Mouse (Mus musculus): ENCODE measurements at regions not wholly inside any gene's neighbourhood (a gene's known extent, or its start where the extent isn't known, plus 50 kb on each side); places are given as distances from the start of the nearest gene placed in this dataset.

- Histone ChIP-seq H3K4me1 (ENCODE audit: control insufficient read depth in 2 of 2, insufficient read depth in 2 of 2, low read length in 2 of 2) (no peaks in the 10 kb centered on the region), H3K27ac (replicated peaks in 1 of 2; ENCODE audit: control insufficient read depth in 1 of 2, insufficient read depth in 1 of 2, low read depth in 2 of 2, low read length in 2 of 2) (no peak overlapping the region), H3K4me3 (ENCODE audit: control insufficient read depth in 1 of 2, insufficient read depth in 1 of 2, low read depth in 1 of 2, low read length in 2 of 2) (no peak overlapping the region), H3K36me3 (ENCODE audit: control insufficient read depth, insufficient read depth, low read length) (no peaks in the 10 kb centered on the region), H3K4me2 (ENCODE audit: low read length) (no peak overlapping the region), H3K9me3 (ENCODE audit: control insufficient read depth, low read length) (no peaks in the 10 kb centered on the region), H3K9ac (ENCODE audit: low read length) (no peak overlapping the region), H3K27me3 (ENCODE audit: control insufficient read depth, insufficient read depth, low read length) (no peaks in the 10 kb centered on the region)
- ATAC-seq (ENCODE audit: insufficient number of reproducible peaks, insufficient read depth, low FRiP score, low read depth) = no peak
- 50% methylated on average over 3 of the region's 3 CpGs for WGBS
Observed at GRCm38 (mm10) chr7:117108391-117108790, 272.4 kb upstream of the Xylt1 start.

GRCm38 (mm10) chr7:117127728-117128127, 253.1 kb upstream of the Xylt1 start:
- no peak for ATAC-seq (ENCODE audit: insufficient number of reproducible peaks, insufficient read depth, low FRiP score, low read depth)
- no peak overlapping the region for H3K4me3 ChIP-seq (ENCODE audit: control insufficient read depth in 1 of 2, insufficient read depth in 1 of 2, low read depth in 1 of 2, low read length in 2 of 2)
- no peak overlapping the region for H3K4me2 ChIP-seq (ENCODE audit: low read length)
- H3K27ac ChIP-seq (replicated peaks in 1 of 2; ENCODE audit: control insufficient read depth in 1 of 2, insufficient read depth in 1 of 2, low read depth in 2 of 2, low read length in 2 of 2) = no peak overlapping the region
- H3K27me3 ChIP-seq (ENCODE audit: control insufficient read depth, insufficient read depth, low read length) = no peaks in the 10 kb centered on the region
- no peaks in the 10 kb centered on the region for H3K4me1 ChIP-seq (ENCODE audit: control insufficient read depth in 2 of 2, insufficient read depth in 2 of 2, low read length in 2 of 2)
- H3K9me3 ChIP-seq (ENCODE audit: control insufficient read depth, low read length) = no peaks in the 10 kb centered on the region
- WGBS = 62% methylated on average over 3 of the region's 3 CpGs
- H3K9ac ChIP-seq (ENCODE audit: low read length) = no peak overlapping the region
- H3K36me3 ChIP-seq (ENCODE audit: control insufficient read depth, insufficient read depth, low read length) = no peaks in the 10 kb centered on the region

- no peak for ATAC-seq (ENCODE audit: insufficient number of reproducible peaks, insufficient read depth, low FRiP score, low read depth)
- Histone ChIP-seq H3K4me1 (ENCODE audit: control insufficient read depth in 2 of 2, insufficient read depth in 2 of 2, low read length in 2 of 2) (peaks cover 4 to 8% of the 10 kb centered on the region in 2 experiments; a peak in 3 of 4 replicates), H3K27me3 (ENCODE audit: control insufficient read depth, insufficient read depth, low read length) (no peaks in the 10 kb centered on the region), H3K27ac (replicated peaks in 1 of 2; ENCODE audit: control insufficient read depth in 1 of 2, insufficient read depth in 1 of 2, low read depth in 2 of 2, low read length in 2 of 2) (no peak overlapping the region), H3K4me3 (ENCODE audit: control insufficient read depth in 1 of 2, insufficient read depth in 1 of 2, low read depth in 1 of 2, low read length in 2 of 2) (no peak overlapping the region), H3K9ac (ENCODE audit: low read length) (no peak overlapping the region), H3K9me3 (ENCODE audit: control insufficient read depth, low read length) (peaks cover 2% of the 10 kb centered on the region; the same call in 1 of the 2 replicates), H3K36me3 (ENCODE audit: control insufficient read depth, insufficient read depth, low read length) (no peaks in the 10 kb centered on the region), H3K4me2 (ENCODE audit: low read length) (no peak overlapping the region)
- WGBS = 53% methylated on average over 1 of the region's 1 CpGs
Observed at GRCm38 (mm10) chr7:117134869-117135268, 245.9 kb upstream of the Xylt1 start.

GRCm38 (mm10) chr7:117138681-117139080, 242.1 kb upstream of the Xylt1 start:
- peaks cover 2% of the 10 kb centered on the region; the same call in 1 of the 2 replicates for H3K9me3 ChIP-seq (ENCODE audit: control insufficient read depth, low read length)
- H3K27me3 ChIP-seq (ENCODE audit: control insufficient read depth, insufficient read depth, low read length) = no peaks in the 10 kb centered on the region
- WGBS = 43% methylated on average over 1 of the region's 1 CpGs
- ATAC-seq (ENCODE audit: insufficient number of reproducible peaks, insufficient read depth, low FRiP score, low read depth) = no peak
- no peaks in the 10 kb centered on the region for H3K36me3 ChIP-seq (ENCODE audit: control insufficient read depth, insufficient read depth, low read length)
- H3K4me2 ChIP-seq (ENCODE audit: low read length) = no peak overlapping the region
- H3K9ac ChIP-seq (ENCODE audit: low read length) = no peak overlapping the region
- peaks cover 5 to 9% of the 10 kb centered on the region in 2 experiments; a peak in 3 of 4 replicates for H3K4me1 ChIP-seq (ENCODE audit: control insufficient read depth in 2 of 2, insufficient read depth in 2 of 2, low read length in 2 of 2)
- no peak overlapping the region for H3K27ac ChIP-seq (replicated peaks in 1 of 2; ENCODE audit: control insufficient read depth in 1 of 2, insufficient read depth in 1 of 2, low read depth in 2 of 2, low read length in 2 of 2)
- H3K4me3 ChIP-seq (ENCODE audit: control insufficient read depth in 1 of 2, insufficient read depth in 1 of 2, low read depth in 1 of 2, low read length in 2 of 2) = no peak overlapping the region

- Histone ChIP-seq H3K4me1 (ENCODE audit: control insufficient read depth in 2 of 2, insufficient read depth in 2 of 2, low read length in 2 of 2) (peaks cover 5 to 9% of the 10 kb centered on the region in 2 experiments; a peak in 3 of 4 replicates), H3K27me3 (ENCODE audit: control insufficient read depth, insufficient read depth, low read length) (no peaks in the 10 kb centered on the region), H3K9ac (ENCODE audit: low read length) (no peak overlapping the region), H3K9me3 (ENCODE audit: control insufficient read depth, low read length) (no peaks in the 10 kb centered on the region), H3K36me3 (ENCODE audit: control insufficient read depth, insufficient read depth, low read length) (no peaks in the 10 kb centered on the region), H3K4me3 (ENCODE audit: control insufficient read depth in 1 of 2, insufficient read depth in 1 of 2, low read depth in 1 of 2, low read length in 2 of 2) (no peak overlapping the region), H3K27ac (replicated peaks in 1 of 2; ENCODE audit: control insufficient read depth in 1 of 2, insufficient read depth in 1 of 2, low read depth in 2 of 2, low read length in 2 of 2) (no peak overlapping the region), H3K4me2 (ENCODE audit: low read length) (no peak overlapping the region)
- 18% methylated on average over 5 of the region's 5 CpGs for WGBS
- ATAC-seq (ENCODE audit: insufficient number of reproducible peaks, insufficient read depth, low FRiP score, low read depth) = no peak
Observed at GRCm38 (mm10) chr7:117139245-117139970, 241.4 kb upstream of the Xylt1 start.

GRCm38 (mm10) chr7:117139971-117140247, 240.9 kb upstream of the Xylt1 start:
- H3K4me3 ChIP-seq (ENCODE audit: control insufficient read depth in 1 of 2, insufficient read depth in 1 of 2, low read depth in 1 of 2, low read length in 2 of 2) = no peak overlapping the region
- no peak overlapping the region for H3K4me2 ChIP-seq (ENCODE audit: low read length)
- H3K9ac ChIP-seq (ENCODE audit: low read length) = no peak overlapping the region
- 39% methylated on average over 1 of the region's 1 CpGs for WGBS
- H3K27ac ChIP-seq (replicated peaks in 1 of 2; ENCODE audit: control insufficient read depth in 1 of 2, insufficient read depth in 1 of 2, low read depth in 2 of 2, low read length in 2 of 2) = no peak overlapping the region
- peaks cover 5 to 9% of the 10 kb centered on the region in 2 experiments; a peak in 3 of 4 replicates for H3K4me1 ChIP-seq (ENCODE audit: control insufficient read depth in 2 of 2, insufficient read depth in 2 of 2, low read length in 2 of 2)
- no peaks in the 10 kb centered on the region for H3K9me3 ChIP-seq (ENCODE audit: control insufficient read depth, low read length)
- H3K27me3 ChIP-seq (ENCODE audit: control insufficient read depth, insufficient read depth, low read length) = no peaks in the 10 kb centered on the region
- H3K36me3 ChIP-seq (ENCODE audit: control insufficient read depth, insufficient read depth, low read length) = no peaks in the 10 kb centered on the region
- no peak for ATAC-seq (ENCODE audit: insufficient number of reproducible peaks, insufficient read depth, low FRiP score, low read depth)

GRCm38 (mm10) chr7:117146809-117147208, 234.0 kb upstream of the Xylt1 start:
- Histone ChIP-seq H3K36me3 (ENCODE audit: control insufficient read depth, insufficient read depth, low read length) (no peaks in the 10 kb centered on the region), H3K9me3 (ENCODE audit: control insufficient read depth, low read length) (no peaks in the 10 kb centered on the region), H3K4me3 (ENCODE audit: control insufficient read depth in 1 of 2, insufficient read depth in 1 of 2, low read depth in 1 of 2, low read length in 2 of 2) (no peak overlapping the region), H3K27me3 (ENCODE audit: control insufficient read depth, insufficient read depth, low read length) (no peaks in the 10 kb centered on the region), H3K27ac (replicated peaks in 1 of 2; ENCODE audit: control insufficient read depth in 1 of 2, insufficient read depth in 1 of 2, low read depth in 2 of 2, low read length in 2 of 2) (no peak overlapping the region), H3K4me1 (ENCODE audit: control insufficient read depth in 2 of 2, insufficient read depth in 2 of 2, low read length in 2 of 2) (no peaks in the 10 kb centered on the region), H3K9ac (ENCODE audit: low read length) (no peak overlapping the region), H3K4me2 (ENCODE audit: low read length) (no peak overlapping the region)
- ATAC-seq (ENCODE audit: insufficient number of reproducible peaks, insufficient read depth, low FRiP score, low read depth) = no peak
- 85% methylated on average over 7 of the region's 7 CpGs for WGBS

- Histone ChIP-seq H3K4me3 (ENCODE audit: control insufficient read depth in 1 of 2, insufficient read depth in 1 of 2, low read depth in 1 of 2, low read length in 2 of 2) (no peak overlapping the region), H3K27ac (replicated peaks in 1 of 2; ENCODE audit: control insufficient read depth in 1 of 2, insufficient read depth in 1 of 2, low read depth in 2 of 2, low read length in 2 of 2) (no peak overlapping the region), H3K4me2 (ENCODE audit: low read length) (no peak overlapping the region), H3K27me3 (ENCODE audit: control insufficient read depth, insufficient read depth, low read length) (no peaks in the 10 kb centered on the region), H3K36me3 (ENCODE audit: control insufficient read depth, insufficient read depth, low read length) (no peaks in the 10 kb centered on the region), H3K9me3 (ENCODE audit: control insufficient read depth, low read length) (no peaks in the 10 kb centered on the region), H3K4me1 (ENCODE audit: control insufficient read depth in 2 of 2, insufficient read depth in 2 of 2, low read length in 2 of 2) (no peaks in the 10 kb centered on the region), H3K9ac (ENCODE audit: low read length) (no peak overlapping the region)
- WGBS = 62% methylated on average over 8 of the region's 8 CpGs
- no peak for ATAC-seq (ENCODE audit: insufficient number of reproducible peaks, insufficient read depth, low FRiP score, low read depth)
Observed at GRCm38 (mm10) chr7:117150355-117150754, 230.4 kb upstream of the Xylt1 start.
